Mouse (Mus musculus) cerebellum, postnatal 14 days (tissue): Measurements from ENCODE around the gene Cfh.
A peak's percentile ranks its signal among the peaks of the same experiment; 100 is the strongest.
"Not testable (repeated sequence)": the region's sequence is repeated elsewhere in the genome, so short reads cannot be mapped to it uniquely, and the experiment has no call there.

Source experiments
- DNase-seq, 2 experiments: peaks; one replicate each; pipeline ENCODE4 v3.0.0; 2021; ENCODE audit warnings: mixed read lengths in 2 of 2

The Cfh gene

DNA sequence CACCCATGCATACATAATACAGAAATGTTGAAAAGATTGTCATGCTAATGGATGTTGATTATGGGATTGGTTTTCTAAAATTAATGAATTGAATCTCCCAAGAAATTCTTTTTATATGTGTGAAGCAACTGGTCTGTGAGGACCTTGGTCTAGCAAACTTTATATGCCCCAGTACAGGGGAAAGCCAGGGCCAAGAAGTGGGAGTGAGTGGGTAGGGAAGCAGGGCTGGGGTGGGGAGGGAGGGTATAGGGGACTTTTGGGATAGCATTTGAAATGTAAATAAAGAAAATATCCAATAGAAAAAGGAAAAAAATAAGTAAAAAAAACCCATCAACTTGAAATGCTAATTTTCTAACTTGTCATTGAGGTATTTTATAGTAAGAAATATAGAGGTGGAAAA is at the start of gene Cfh:
TSS of gene Cfh (minus strand) at position 101 of the 400 bp plus-strand sequence.
- not testable (repeated sequence) for DNase-seq

DNA sequence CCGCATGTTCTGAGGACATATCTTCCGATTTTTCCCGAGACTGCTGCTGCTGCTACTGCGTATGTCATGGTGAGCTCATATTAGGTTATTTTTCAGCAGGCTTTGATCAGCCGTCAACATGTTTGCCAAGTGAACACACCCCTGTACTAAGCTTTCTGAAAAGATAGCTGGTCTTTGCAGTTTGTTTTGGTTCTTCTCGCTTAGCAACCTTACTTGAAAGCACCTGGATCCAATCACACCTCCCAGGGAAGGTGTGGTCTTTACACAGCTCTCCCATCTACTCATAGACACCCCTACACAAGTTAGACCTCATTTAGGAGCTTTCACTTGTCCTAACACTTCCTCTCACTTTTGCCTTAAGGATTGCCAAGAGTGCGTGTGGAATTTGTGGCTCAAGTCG is 43.1 kb upstream of the Cfh start:
- DNase-seq: no peak

DNA sequence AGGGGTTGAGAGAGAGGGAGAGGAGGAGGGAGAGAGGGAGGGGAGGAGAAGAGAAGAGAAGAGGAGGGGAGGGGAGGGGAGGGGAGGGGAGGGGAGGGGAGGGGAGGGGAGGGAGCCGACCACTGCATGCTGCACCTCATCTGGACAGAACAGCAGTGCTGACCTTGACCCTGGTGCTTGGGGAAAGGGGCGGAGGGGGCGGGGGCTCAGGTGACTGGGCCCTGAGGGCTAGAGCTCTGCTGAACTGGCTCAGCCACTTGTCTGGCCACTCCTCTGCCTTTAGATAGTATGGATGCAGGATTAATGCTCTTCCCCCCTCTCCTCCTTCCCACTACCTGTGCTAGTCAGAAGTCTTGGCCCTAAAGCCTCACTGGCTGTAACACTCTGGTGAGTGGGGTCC is 41.7 kb upstream of the Cfh start:
- DNase-seq: no peak

- DNase-seq: no peak
These were observed 21.8 kb upstream of the Cfh start for GRCm38 (mm10) chr1:140205329-140205728.

- not testable (repeated sequence) for DNase-seq
These were observed 4.9 kb upstream of the Cfh start for GRCm38 (mm10) chr1:140188500-140188899.

GRCm38 (mm10) chr1:140183208-140183607 is 356 bp downstream of the Cfh start:
- no peak for DNase-seq

GRCm38 (mm10) chr1:140180125-140180524 is 3.4 kb downstream of the Cfh start:
- no peak for DNase-seq

DNA sequence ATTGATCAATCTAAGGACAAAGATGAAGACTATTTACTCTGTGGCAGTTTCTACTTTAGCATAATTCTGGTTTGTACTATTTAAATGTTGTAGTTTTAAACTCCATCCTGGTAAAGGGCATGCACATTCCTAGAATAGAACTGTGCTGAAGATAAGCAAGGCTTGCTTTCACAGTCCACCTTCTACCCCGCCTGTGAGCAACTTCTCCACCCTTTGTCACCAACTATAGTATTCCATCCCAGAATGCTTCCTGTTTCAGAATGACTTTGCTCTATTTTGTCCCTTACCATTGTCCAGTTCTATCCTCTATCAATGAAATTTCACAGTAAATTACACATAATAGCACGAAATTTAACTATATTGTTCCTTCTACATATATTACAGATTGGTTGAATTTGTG is 8.1 kb downstream of the Cfh start:
- DNase-seq: no peak

GRCm38 (mm10) chr1:140171581-140172154 is 11.9 kb downstream of the Cfh start:
- DNase-seq: peak; percentile 14 to 36

DNA sequence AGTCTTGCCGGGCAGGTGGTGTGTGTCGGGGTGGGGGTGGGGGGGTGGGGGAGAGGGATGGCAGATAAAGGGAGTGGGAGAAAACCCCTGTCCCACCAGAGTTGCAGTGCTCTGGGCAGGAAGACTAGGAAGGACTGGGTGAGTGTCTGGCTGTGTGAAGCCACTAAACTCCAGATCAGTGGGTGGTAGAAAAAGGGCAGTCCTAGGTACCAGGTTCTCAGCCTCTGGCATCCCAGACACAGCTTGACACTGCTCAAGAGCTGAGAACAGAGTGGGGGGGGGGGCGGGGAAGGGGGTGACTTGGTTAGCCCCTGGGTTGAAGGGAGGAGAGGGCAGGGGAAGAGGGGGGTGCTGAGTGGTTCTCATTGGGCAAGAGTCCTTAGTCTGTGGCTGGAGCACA is 24.6 kb downstream of the Cfh start:
- DNase-seq: no peak

- peak; percentile 4 to 54 for DNase-seq
These were observed 114.1 kb downstream of the Cfh start for GRCm38 (mm10) chr1:140069471-140069870.
